Mouse (Mus musculus): Measurements from ENCODE around the gene Nin. TPM values are rescaled to one million over a fixed set of nuclear protein-coding genes. Genes with fewer than 3 reads are reported as not detected.

Nin gene
- total and polyA plus RNA-seq, 3 experiments = 29.0 to 51.7 (median 37.2) TPM

- Histone ChIP-seq H3K4me3 (replicated peaks in 1 of 3; ENCODE audit: low read depth in 2 of 3, low read length in 2 of 3, poor library complexity in 1 of 3) (peak overlapping the region; percentile 9 to 39 (median 24)), H3K4me1 (ENCODE audit: control insufficient read depth in 1 of 2, insufficient read depth in 2 of 2) (peaks cover 7 to 41% of the 10 kb centered on the region in 2 experiments; a peak in 3 of 4 replicates), H3K27ac (ENCODE audit: insufficient read depth, low read depth) (no peak overlapping the region), H3K4me2 (ENCODE audit: insufficient read depth, low read depth, poor library complexity, severe bottlenecking) (peak overlapping the region; percentile 92), H3K36me3 (replicated peaks in 1 of 2; ENCODE audit: control insufficient read depth in 1 of 2, insufficient read depth in 1 of 2, low read length in 1 of 2) (no peaks in the 10 kb centered on the region), H3K79me2 (replicated peaks; ENCODE audit: control insufficient read depth, extremely low read depth, insufficient read depth, poor library complexity, severe bottlenecking) (no peaks in the 10 kb centered on the region), H3K9me3 (replicated peaks; ENCODE audit: low read length) (no peaks in the 10 kb centered on the region), H3K9ac (ENCODE audit: insufficient read depth, low read depth) (peak overlapping the region; percentile 69), H3K27me3 (replicated peaks) (no peaks in the 10 kb centered on the region)
- dilution Hi-C loops (cut with MboI; ENCODE audit: extremely low pct_ligation_motif_present, extremely low pct_unique_long_range_greater_than_20kb, low sequenced_read_pairs) = no loop called here
- in situ Hi-C loops (cut with MboI; ENCODE audit: low pct_ligation_motif_present, low pct_unique_long_range_greater_than_20kb, low sequenced_read_pairs) = no loop called here
- DNase-seq (ENCODE audit: extremely low read depth) = peak; percentile 43
- TF ChIP-seq POLR2A (IDR thresholded peaks at IDR 0.05; ENCODE audit: low read depth, low read length) (peak; percentile 46), ELF1 (IDR thresholded peaks at IDR 0.05; ENCODE audit: low read depth, low read length) (no peak), ZNF384 (IDR thresholded peaks at IDR 0.05; ENCODE audit: low read depth, low read length) (no peak), KAT2A (IDR thresholded peaks at IDR 0.05; ENCODE audit: insufficient replicate concordance, low read length) (no peak)
These were observed 22.8 kb upstream of the Nin start for GRCm38 (mm10) chr12:70136185-70136756.

GRCm38 (mm10) chr12:70134627-70135235, 21.2 kb upstream of the Nin start:
- Histone ChIP-seq H3K9me3 (replicated peaks; ENCODE audit: low read length) (no peaks in the 10 kb centered on the region), H3K27ac (ENCODE audit: insufficient read depth, low read depth) (no peak overlapping the region), H3K27me3 (replicated peaks) (no peaks in the 10 kb centered on the region), H3K4me2 (ENCODE audit: insufficient read depth, low read depth, poor library complexity, severe bottlenecking) (no peak overlapping the region), H3K79me2 (replicated peaks; ENCODE audit: control insufficient read depth, extremely low read depth, insufficient read depth, poor library complexity, severe bottlenecking) (no peaks in the 10 kb centered on the region), H3K4me1 (ENCODE audit: control insufficient read depth in 1 of 2, insufficient read depth in 2 of 2) (peaks cover 2 to 33% of the 10 kb centered on the region in 2 experiments; a peak in 2 of 4 replicates), H3K9ac (ENCODE audit: insufficient read depth, low read depth) (no peak overlapping the region), H3K36me3 (replicated peaks in 1 of 2; ENCODE audit: control insufficient read depth in 1 of 2, insufficient read depth in 1 of 2, low read length in 1 of 2) (no peaks in the 10 kb centered on the region), H3K4me3 (replicated peaks in 1 of 3; ENCODE audit: low read depth in 2 of 3, low read length in 2 of 3, poor library complexity in 1 of 3) (no peak overlapping the region)
- DNase-seq (ENCODE audit: extremely low read depth) = no peak
- in situ Hi-C loops (cut with MboI; ENCODE audit: low pct_ligation_motif_present, low pct_unique_long_range_greater_than_20kb, low sequenced_read_pairs) = no loop called here
- dilution Hi-C loops (cut with MboI; ENCODE audit: extremely low pct_ligation_motif_present, extremely low pct_unique_long_range_greater_than_20kb, low sequenced_read_pairs) = no loop called here
- TF ChIP-seq RCOR1 (conservative IDR thresholded peaks at IDR 0.05; ENCODE audit: low read depth, low read length) (no peak), TBP (conservative IDR thresholded peaks at IDR 0.05; ENCODE audit: low read depth, low read length) (no peak), PAX5 (IDR thresholded peaks at IDR 0.05; ENCODE audit: low read length) (no peak), MXI1 (IDR thresholded peaks at IDR 0.05; ENCODE audit: low read depth, low read length) (no peak)

GRCm38 (mm10) chr12:70131042-70131675, 17.6 kb upstream of the Nin start:
- no peak overlapping the region for H3K9ac ChIP-seq (ENCODE audit: insufficient read depth, low read depth)
- TF ChIP-seq USF1 (IDR thresholded peaks at IDR 0.05; ENCODE audit: low read depth, low read length) (no peak), CHD2 (IDR thresholded peaks at IDR 0.05; ENCODE audit: low read length) (no peak), HCFC1 (IDR thresholded peaks at IDR 0.05; ENCODE audit: low read depth, low read length) (no peak), CHD1 (IDR thresholded peaks at IDR 0.05; ENCODE audit: low read depth, low read length) (no peak), KAT2A (IDR thresholded peaks at IDR 0.05; ENCODE audit: insufficient replicate concordance, low read length) (no peak), ELF1 (IDR thresholded peaks at IDR 0.05; ENCODE audit: low read depth, low read length) (no peak), TBP (conservative IDR thresholded peaks at IDR 0.05; ENCODE audit: low read depth, low read length) (no peak), NRF1 (IDR thresholded peaks at IDR 0.05; ENCODE audit: low read depth, low read length) (no peak), ETS1 (conservative IDR thresholded peaks at IDR 0.05; ENCODE audit: low read depth, low read length) (no peak)
- peaks cover 0 to 27% of the 10 kb centered on the region in 2 experiments; a peak in 2 of 4 replicates for H3K4me1 ChIP-seq (ENCODE audit: control insufficient read depth in 1 of 2, insufficient read depth in 2 of 2)
- H3K4me3 ChIP-seq (replicated peaks in 1 of 3; ENCODE audit: low read depth in 2 of 3, low read length in 2 of 3, poor library complexity in 1 of 3) = no peak overlapping the region
- dilution Hi-C loops (cut with MboI; ENCODE audit: extremely low pct_ligation_motif_present, extremely low pct_unique_long_range_greater_than_20kb, low sequenced_read_pairs) (no loop called here), in situ Hi-C loops (cut with MboI; ENCODE audit: low pct_ligation_motif_present, low pct_unique_long_range_greater_than_20kb, low sequenced_read_pairs) (no loop called here)
- no peaks in the 10 kb centered on the region for H3K36me3 ChIP-seq (replicated peaks in 1 of 2; ENCODE audit: control insufficient read depth in 1 of 2, insufficient read depth in 1 of 2, low read length in 1 of 2)
- no peaks in the 10 kb centered on the region for H3K9me3 ChIP-seq (replicated peaks; ENCODE audit: low read length)
- DNase-seq (ENCODE audit: extremely low read depth) = no peak
- no peak overlapping the region for H3K27ac ChIP-seq (ENCODE audit: insufficient read depth, low read depth)
- H3K27me3 ChIP-seq (replicated peaks) = no peaks in the 10 kb centered on the region
- H3K79me2 ChIP-seq (replicated peaks; ENCODE audit: control insufficient read depth, extremely low read depth, insufficient read depth, poor library complexity, severe bottlenecking) = no peaks in the 10 kb centered on the region
- H3K4me2 ChIP-seq (ENCODE audit: insufficient read depth, low read depth, poor library complexity, severe bottlenecking) = no peak overlapping the region

Measured in CH12.LX (cell line).